Mouse (Mus musculus): Measurements from ENCODE around the gene Hcrt.

Gene Hcrt

DNA sequence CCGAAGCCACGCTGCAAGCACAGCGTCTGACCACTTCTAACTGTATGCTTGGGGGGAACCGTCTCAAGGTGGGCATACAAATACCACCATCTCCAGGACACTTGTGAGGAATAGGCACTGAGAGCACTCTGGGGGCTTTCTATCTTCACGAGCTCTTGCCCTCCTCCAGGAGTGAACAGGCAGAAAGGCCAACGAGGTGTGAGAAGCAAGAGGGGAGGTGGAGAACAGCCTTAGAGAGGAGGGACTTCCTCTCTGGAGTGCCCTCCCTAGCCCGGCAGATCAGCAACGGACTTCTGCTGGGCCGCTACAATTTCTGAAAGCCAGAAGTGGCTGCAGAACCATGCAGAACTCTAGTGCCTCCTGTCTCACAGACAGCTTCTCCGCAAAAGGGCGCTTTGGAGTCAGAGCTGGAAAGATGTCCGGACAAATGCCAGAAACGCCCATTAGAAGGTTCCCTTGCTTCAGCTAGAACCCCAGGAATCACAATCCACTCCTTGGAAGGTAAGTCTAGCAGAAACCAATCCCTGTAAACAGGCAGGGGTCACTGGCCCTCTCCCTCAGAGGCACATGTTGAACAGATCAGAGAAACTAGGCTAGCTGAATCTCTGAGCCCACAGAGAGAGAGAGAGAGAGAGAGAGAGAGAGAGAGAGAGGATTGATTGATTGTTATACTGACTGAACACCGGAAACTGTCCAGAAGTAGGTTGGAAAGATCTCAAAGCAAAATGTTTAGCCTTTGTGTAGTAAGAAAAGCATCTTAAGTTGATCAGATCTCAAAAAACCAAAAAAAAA lies 26.6 kb downstream of the Hcrt start:
- DNase-seq (ENCODE audit: low spot score) = no peak

- no peak for DNase-seq (ENCODE audit: low spot score)
Measured at GRCm38 (mm10) chr11:100735134-100735865, 27.4 kb downstream of the Hcrt start.

GRCm38 (mm10) chr11:100730477-100731205 lies 32.1 kb downstream of the Hcrt start:
- DNase-seq (ENCODE audit: low spot score) = no peak

DNA sequence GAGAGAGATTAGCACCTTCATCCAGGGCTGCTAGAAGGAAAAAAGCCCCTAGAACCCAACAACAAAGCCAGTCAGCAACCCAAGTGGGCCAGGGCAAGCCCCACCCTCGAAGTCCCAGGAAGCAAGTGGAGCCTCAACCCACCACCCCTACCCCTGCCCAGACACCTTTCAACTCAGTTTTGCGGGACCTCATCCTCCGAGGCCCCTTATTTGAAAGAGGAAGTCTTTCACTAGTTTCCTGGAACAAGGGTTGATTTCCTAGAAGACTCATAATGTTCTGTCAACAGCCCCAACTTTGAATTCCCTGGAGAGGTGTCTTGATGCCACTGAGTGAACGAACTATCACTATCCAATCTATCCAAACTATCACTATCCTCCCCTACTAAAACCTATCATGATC lies 32.8 kb downstream of the Hcrt start:
- no peak for DNase-seq (ENCODE audit: low spot score)

- DNase-seq (ENCODE audit: low spot score) = no peak
Measured at GRCm38 (mm10) chr11:100728601-100729000, 34.1 kb downstream of the Hcrt start.

- no peak for DNase-seq (ENCODE audit: low spot score)
Measured at GRCm38 (mm10) chr11:100727201-100727600, 35.5 kb downstream of the Hcrt start.

DNA sequence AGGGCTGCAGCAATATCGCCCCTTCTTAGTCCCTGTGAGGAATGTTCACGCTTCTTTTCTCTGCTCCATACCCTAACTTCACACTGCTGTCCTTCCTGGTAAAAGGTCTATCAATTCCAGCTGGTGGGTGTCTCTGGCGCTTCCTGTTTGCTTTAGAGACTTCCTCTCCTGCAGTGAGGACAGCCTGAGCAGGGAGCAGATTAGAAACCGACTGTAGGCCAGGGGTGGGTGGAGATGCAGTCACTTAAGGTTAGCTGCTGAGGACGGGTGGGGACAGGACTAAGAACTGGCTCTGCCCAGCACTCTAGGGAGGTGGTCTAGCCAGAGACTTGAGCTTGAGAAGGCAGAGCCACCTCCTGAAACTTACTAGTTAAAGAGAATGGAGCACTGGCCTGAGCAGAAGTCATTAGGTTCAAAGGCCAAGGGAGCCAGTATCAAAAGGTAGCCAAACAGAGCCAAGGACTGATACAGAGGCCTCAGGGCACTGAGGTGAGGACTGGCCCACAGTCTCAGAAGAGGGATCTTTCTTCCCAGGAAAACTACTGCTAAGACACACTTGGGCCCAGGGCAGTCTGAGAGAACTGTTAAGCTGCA lies 37.7 kb downstream of the Hcrt start:
- peak; percentile 76 for DNase-seq (ENCODE audit: low spot score)

GRCm38 (mm10) chr11:100722493-100723028 lies 40.2 kb downstream of the Hcrt start:
- DNase-seq (ENCODE audit: low spot score) = no peak

- DNase-seq (ENCODE audit: low spot score) = no peak
Measured at GRCm38 (mm10) chr11:100721776-100722492, 40.8 kb downstream of the Hcrt start.

GRCm38 (mm10) chr11:100721254-100721653 lies 41.5 kb downstream of the Hcrt start:
- DNase-seq (ENCODE audit: low spot score) = peak; percentile 53

DNA sequence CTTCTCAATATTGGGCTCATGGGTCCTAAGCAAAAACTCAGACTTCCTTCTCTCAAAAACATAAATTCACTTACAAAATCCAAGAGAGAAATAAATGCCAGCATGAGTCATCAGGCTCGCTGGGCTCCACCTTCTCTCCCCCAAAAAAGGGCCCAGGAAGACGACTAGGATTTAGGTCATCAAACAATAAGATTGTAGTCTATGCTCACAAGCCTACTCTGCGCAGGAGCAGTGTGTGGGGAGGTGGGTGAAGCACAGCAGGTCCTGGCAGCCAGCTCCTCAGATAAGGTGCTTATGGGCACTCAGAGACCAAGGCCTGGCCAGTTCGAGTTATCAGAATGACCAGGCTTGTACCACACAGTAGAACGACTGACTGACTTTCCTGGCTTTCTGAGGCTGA lies 42.4 kb downstream of the Hcrt start:
- no peak for DNase-seq (ENCODE audit: low spot score)

GRCm38 (mm10) chr11:100719893-100720292 lies 42.8 kb downstream of the Hcrt start:
- DNase-seq (ENCODE audit: low spot score) = no peak

DNA sequence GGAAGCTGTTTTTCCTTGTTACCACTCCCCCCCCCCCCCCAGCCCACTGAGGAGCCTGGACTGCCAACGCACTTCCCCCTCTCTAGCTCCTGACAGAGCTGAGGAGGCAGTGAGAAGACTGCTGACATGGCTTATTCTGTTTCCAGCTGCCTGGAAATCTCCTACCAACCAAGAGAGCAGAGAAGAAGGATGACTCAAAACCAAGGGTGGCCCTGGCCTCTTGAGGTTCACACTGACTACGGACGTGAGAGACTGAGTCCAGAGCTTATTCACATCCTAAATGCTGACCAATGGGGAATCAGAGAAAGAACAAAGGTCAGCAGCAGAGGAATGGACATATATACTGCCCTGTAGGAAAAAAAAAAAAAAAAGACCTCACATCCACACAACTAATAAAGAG lies 43.4 kb downstream of the Hcrt start:
- DNase-seq (ENCODE audit: low spot score) = no peak

DNA sequence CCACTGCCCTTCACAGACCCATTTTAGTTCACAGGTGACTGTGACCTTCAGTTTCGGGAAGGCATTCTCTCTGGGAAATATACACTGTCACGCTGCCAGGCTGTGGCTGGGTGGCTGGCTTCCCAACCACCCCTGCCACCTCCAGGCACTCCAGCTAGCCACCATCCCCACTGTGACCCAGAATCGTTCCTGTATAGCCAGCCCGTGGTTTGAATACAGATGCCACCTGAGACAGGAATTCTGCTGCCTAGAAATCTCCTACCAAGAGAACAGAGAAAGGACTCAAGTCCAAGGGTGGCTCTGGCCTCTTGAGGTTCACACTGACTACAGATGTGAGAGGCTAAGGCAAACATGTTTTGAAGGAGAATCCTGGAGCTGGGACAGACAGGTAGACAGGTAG lies 43.9 kb downstream of the Hcrt start:
- no peak for DNase-seq (ENCODE audit: low spot score)

- no peak for DNase-seq (ENCODE audit: low spot score)
Measured at GRCm38 (mm10) chr11:100718462-100718861, 44.3 kb downstream of the Hcrt start.

- no peak for DNase-seq (ENCODE audit: low spot score)
Measured at GRCm38 (mm10) chr11:100716649-100717048, 46.1 kb downstream of the Hcrt start.

DNA sequence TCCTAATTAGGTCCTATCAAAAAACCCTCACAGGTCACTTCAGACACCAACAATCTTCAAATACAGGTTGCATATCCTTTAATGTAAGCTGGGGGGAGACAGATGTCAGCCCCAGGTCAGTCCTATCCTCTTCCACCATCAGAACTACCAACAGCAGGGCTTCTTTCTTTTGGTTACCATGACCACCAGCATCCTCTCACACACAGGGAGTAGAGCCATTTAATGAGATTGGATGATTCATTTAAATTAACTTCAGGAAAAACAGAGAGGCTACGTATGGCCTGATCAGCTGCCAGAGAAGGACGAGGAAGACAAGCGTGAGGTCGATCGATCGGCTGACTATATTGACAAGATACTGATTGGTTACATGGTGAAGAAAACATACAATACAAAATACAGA lies 47.8 kb downstream of the Hcrt start:
- no peak for DNase-seq (ENCODE audit: low spot score)

DNA sequence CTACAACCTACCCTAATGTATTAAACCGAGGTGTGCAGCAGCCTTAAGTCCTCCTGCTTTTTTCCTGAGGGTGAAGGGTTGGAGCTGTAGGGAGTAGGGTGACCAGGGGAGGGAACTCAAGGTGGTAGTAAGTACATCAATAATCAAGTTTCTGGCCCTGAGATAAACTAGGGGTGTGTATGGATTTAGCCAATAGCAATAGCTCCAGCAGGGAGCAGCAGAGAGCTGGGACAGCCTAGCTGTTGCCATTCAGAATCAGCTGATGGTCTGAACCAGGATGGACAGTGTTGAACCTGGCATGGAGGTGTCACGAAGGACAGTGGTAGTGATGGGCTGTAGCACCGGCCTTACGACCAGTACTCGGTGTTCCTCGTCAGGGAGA lies 48.2 kb downstream of the Hcrt start:
- DNase-seq (ENCODE audit: low spot score) = peak; percentile 81

GRCm38 (mm10) chr11:100713735-100714533 lies 48.8 kb downstream of the Hcrt start, which contains the start of gene Hspb9:
Hspb9 (plus strand) TSS chr11:100713850.
- DNase-seq (ENCODE audit: low spot score) = peak; percentile 78

DNA sequence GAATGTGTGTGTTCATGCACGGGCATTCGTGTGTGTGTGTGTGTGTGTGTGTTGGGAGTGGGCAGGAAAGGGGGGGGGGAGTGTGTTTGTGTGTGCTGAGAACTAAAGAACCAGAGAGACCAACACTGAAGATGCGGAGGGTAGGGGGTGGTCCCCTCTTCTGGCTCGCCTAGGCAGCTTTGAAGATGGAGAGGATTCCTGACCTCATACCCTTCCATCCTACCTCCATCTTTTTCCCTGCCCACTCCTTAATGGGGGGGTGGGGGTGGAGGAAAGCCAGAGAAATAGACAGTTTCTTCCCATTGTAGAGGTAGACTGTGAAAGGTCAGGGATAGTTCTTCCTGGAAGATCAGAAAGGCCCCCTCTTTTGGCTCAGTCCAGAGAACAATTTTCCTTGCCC lies 49.6 kb downstream of the Hcrt start:
- no peak for DNase-seq (ENCODE audit: low spot score)

Measured in lung, postnatal 25 days (tissue).